In the genomic region with DNA sequence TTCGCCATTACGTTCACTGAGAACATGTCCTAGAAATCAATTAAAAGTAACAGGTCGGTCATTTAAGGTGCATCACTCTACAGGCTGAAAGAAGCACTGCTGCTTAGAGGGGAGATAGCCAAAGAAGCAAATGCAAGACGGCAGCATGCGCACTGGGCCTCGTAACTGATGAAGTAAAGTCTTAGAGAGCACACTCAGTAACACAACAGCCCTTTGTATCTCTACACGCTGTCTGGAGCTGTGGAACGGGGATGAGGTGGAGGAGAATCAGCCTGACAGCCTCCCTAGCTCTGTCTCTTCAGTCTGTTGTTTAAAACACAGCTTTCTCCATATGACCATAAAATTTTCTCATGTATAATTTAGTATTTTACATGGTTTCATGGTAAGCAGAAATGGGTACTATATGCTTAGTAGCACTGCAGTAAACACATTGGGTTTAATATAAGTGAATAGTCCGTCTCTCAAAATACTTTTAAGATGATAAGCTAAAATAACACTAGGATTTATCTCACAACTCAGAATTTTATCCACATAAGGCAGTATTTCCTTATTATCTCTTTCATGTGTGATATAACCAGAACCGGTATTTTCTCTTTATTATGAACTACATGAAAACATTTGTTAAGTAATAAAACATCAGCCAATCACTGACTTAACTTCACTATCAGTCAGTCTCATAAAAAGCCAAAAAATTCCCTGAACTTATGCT, we compare ENCODE assay signal across 33 mouse cellular contexts. TPM values are rescaled to one million over a fixed set of nuclear protein-coding genes. Genes with fewer than 3 reads are reported as not detected.
DNase-seq lines count a peak whose midpoint lies in the region; ATAC-seq and TF ChIP-seq lines count a peak whose summit lies in the region.
"Had no signal": no experiment of that assay in that cellular context is flagged by ENCODE, and none has a peak within 500 bp of the region (broad histone marks: within the 10 kb centered on the region; RNA-seq: fewer than 3 reads in every experiment).

No protein-coding gene starts in this region.

- H3K4me2 ChIP-seq in hindbrain, postnatal 0 days (ENCODE audit: low read depth, low read length), result no peak overlapping the region
- no peak overlapping the region for H3K4me2 ChIP-seq in hindbrain, embryonic 16.5 days (ENCODE audit: low read length)
- H3K4me2 ChIP-seq in midbrain, embryonic 12.5 days (replicated peaks), result peak overlapping the region; percentile 37
- peak overlapping the region; percentile 30 for H3K4me2 ChIP-seq in midbrain, postnatal 0 days (ENCODE audit: low read depth, low read length, poor library complexity, severe bottlenecking)
- H3K4me2 ChIP-seq: embryonic facial prominence, embryonic 13.5 days; heart, embryonic 15.5 days; kidney, embryonic 15.5 days; limb, embryonic 13.5 days; liver, embryonic 12.5 days; neural tube, embryonic 12.5 days had no signal

- H3K9ac ChIP-seq in hindbrain, postnatal 0 days (replicated peaks; ENCODE audit: low read length), result no peak overlapping the region
- H3K9ac ChIP-seq in hindbrain, embryonic 16.5 days (ENCODE audit: low read depth, low read length), result no peak overlapping the region
- H3K9ac ChIP-seq in midbrain, embryonic 12.5 days (replicated peaks), result 0 out of 2 replicates have a peak overlapping the region, but pooled peaks have one; percentile 35
- H3K9ac ChIP-seq in midbrain, postnatal 0 days (replicated peaks; ENCODE audit: low read length, poor library complexity, severe bottlenecking), result no peak overlapping the region
- H3K9ac ChIP-seq: embryonic facial prominence, embryonic 13.5 days; forebrain, postnatal 0 days; heart, embryonic 15.5 days; kidney, embryonic 15.5 days; limb, embryonic 13.5 days; liver, embryonic 12.5 days; liver, postnatal 0 days; neural tube, embryonic 12.5 days had no signal

- WGBS in hindbrain, postnatal 0 days, result 61% methylated on average over 10 of the region's 10 CpGs
- WGBS in hindbrain, embryonic 16.5 days, result 62% methylated on average over 10 of the region's 10 CpGs
- WGBS in midbrain, embryonic 12.5 days, result 62% methylated on average over 10 of the region's 10 CpGs
- 46% methylated on average over 10 of the region's 10 CpGs for WGBS in midbrain, postnatal 0 days
- WGBS in lung, adult 2 months, result 85% methylated on average over 10 of the region's 10 CpGs

- no peak for TF ChIP-seq POLR2A in lung, adult 2 months (IDR thresholded peaks at IDR 0.05; ENCODE audit: borderline replicate concordance, extremely low read depth, low read depth, low read length)

- H3K9me3 ChIP-seq in hindbrain, postnatal 0 days (ENCODE audit: low read length), result no peaks in the 10 kb centered on the region
- H3K9me3 ChIP-seq in hindbrain, embryonic 16.5 days (ENCODE audit: control insufficient read depth, low read length), result peaks cover 2% of the 10 kb centered on the region; the same call in 1 of the 2 replicates
- H3K9me3 ChIP-seq in midbrain, embryonic 12.5 days, result no peaks in the 10 kb centered on the region
- H3K9me3 ChIP-seq in midbrain, postnatal 0 days (ENCODE audit: low read length), result no peaks in the 10 kb centered on the region
- H3K9me3 ChIP-seq: embryonic facial prominence, embryonic 13.5 days; forebrain, embryonic 10.5 days; heart, embryonic 10.5 days; heart, embryonic 15.5 days; kidney, embryonic 15.5 days; liver, embryonic 12.5 days; neural tube, embryonic 12.5 days had no signal

- peak; percentile 6; the same call in 1 of the 2 replicates for TF ChIP-seq CTCF in hindbrain, postnatal 0 days (IDR thresholded peaks at IDR 0.05; ENCODE audit: low read depth)
- no peak for TF ChIP-seq CTCF in midbrain, postnatal 0 days (IDR thresholded peaks at IDR 0.05)
- TF ChIP-seq CTCF in lung, adult 2 months (IDR thresholded peaks at IDR 0.05; ENCODE audit: insufficient read depth, low read length), result no peak

- peak; percentile 19 for DNase-seq in embryo, embryonic 10.5 days (ENCODE audit: low spot score)
- no peak for DNase-seq in embryo, embryonic 9.5 days (ENCODE audit: extremely low spot score)
- no peak for DNase-seq in hindbrain, postnatal 0 days (ENCODE audit: low spot score)
- no peak for DNase-seq in midbrain, postnatal 0 days (ENCODE audit: low spot score)
- no peak for DNase-seq in lung, adult 2 months
- no peak for DNase-seq in adrenal gland, postnatal 25 days
- DNase-seq: adrenal gland, adult 8-10 months; cerebellum, adult 11 months; cerebellum, adult 9-10 months; cerebellum, postnatal 36 days; embryo, embryonic 11 days; forebrain, postnatal 0 days; gastrocnemius, postnatal 14 days; heart, postnatal 36 days; kidney, postnatal 25 days; liver, postnatal 0 days; lung, postnatal 10 days; right cerebral cortex, postnatal 25 days; thymus, adult 18-20 months; thymus, postnatal 25 days had no signal

- H3K27ac ChIP-seq in hindbrain, postnatal 0 days, result no peak overlapping the region
- no peak overlapping the region for H3K27ac ChIP-seq in hindbrain, embryonic 16.5 days (ENCODE audit: low read depth, low read length)
- peak overlapping the region; percentile 64; the same call in 1 of the 2 replicates for H3K27ac ChIP-seq in midbrain, embryonic 12.5 days (replicated peaks)
- H3K27ac ChIP-seq in midbrain, postnatal 0 days (ENCODE audit: low read depth, low read length), result no peak overlapping the region; the same call in 1 of the 2 replicates
- H3K27ac ChIP-seq: embryonic facial prominence, embryonic 13.5 days; forebrain, embryonic 10.5 days; heart, embryonic 10.5 days; heart, embryonic 15.5 days; kidney, embryonic 15.5 days; limb, embryonic 13.5 days; liver, embryonic 12.5 days; macrophage; neural tube, embryonic 12.5 days had no signal

- ATAC-seq in hindbrain, postnatal 0 days, result no peak
- ATAC-seq in hindbrain, embryonic 16.5 days, result no peak
- peak; percentile 74; the same call in 1 of the 2 replicates for ATAC-seq in midbrain, embryonic 12.5 days (ENCODE audit: low FRiP score, low read depth)
- ATAC-seq in midbrain, postnatal 0 days (ENCODE audit: low FRiP score), result peak; percentile 51; the same call in 1 of the 2 replicates
- ATAC-seq: forebrain, postnatal 0 days; intestine, postnatal 0 days; liver, embryonic 12.5 days; liver, postnatal 0 days had no signal

- H3K4me1 ChIP-seq in hindbrain, postnatal 0 days (ENCODE audit: insufficient read depth, low read length), result no peaks in the 10 kb centered on the region
- H3K4me1 ChIP-seq in hindbrain, embryonic 16.5 days (ENCODE audit: control insufficient read depth, insufficient read depth, low read depth, low read length), result peaks cover 4% of the 10 kb centered on the region; the same call in 1 of the 2 replicates
- H3K4me1 ChIP-seq in midbrain, embryonic 12.5 days, result peaks cover 13% of the 10 kb centered on the region
- H3K4me1 ChIP-seq in midbrain, postnatal 0 days (ENCODE audit: insufficient read depth, low read length), result peaks cover 3% of the 10 kb centered on the region
- no peaks in the 10 kb centered on the region for H3K4me1 ChIP-seq in lung, adult 2 months (ENCODE audit: control insufficient read depth, insufficient read depth, low read length)
- H3K4me1 ChIP-seq: kidney, embryonic 15.5 days; neural tube, embryonic 12.5 days had no signal

- H3K36me3 ChIP-seq in hindbrain, postnatal 0 days (ENCODE audit: insufficient read depth, low read length), result no peaks in the 10 kb centered on the region
- H3K36me3 ChIP-seq in hindbrain, embryonic 16.5 days (ENCODE audit: control insufficient read depth, insufficient read depth, low read length), result no peaks in the 10 kb centered on the region
- H3K36me3 ChIP-seq in midbrain, embryonic 12.5 days, result 0 out of 2 replicates have a peak, but pooled peaks cover 5% of the 10 kb centered on the region
- H3K36me3 ChIP-seq in midbrain, postnatal 0 days (ENCODE audit: insufficient read depth, low read length), result no peaks in the 10 kb centered on the region
- H3K36me3 ChIP-seq: forebrain, embryonic 10.5 days; heart, embryonic 15.5 days; liver, embryonic 12.5 days; neural tube, embryonic 12.5 days had no signal

- no peak overlapping the region for H3K4me3 ChIP-seq in hindbrain, postnatal 0 days (ENCODE audit: low read length)
- no peak overlapping the region for H3K4me3 ChIP-seq in hindbrain, embryonic 16.5 days (ENCODE audit: low read length)
- H3K4me3 ChIP-seq in midbrain, embryonic 12.5 days, result 0 out of 2 replicates have a peak overlapping the region, but pooled peaks have one; percentile 9
- H3K4me3 ChIP-seq in midbrain, postnatal 0 days (ENCODE audit: low read depth, low read length), result peak overlapping the region; percentile 8; the same call in 1 of the 2 replicates
- H3K4me3 ChIP-seq in lung, adult 2 months (replicated peaks; ENCODE audit: extremely low read depth, low read depth, low read length), result no peak overlapping the region
- H3K4me3 ChIP-seq: embryonic facial prominence, embryonic 13.5 days; forebrain, embryonic 10.5 days; heart, embryonic 10.5 days; heart, embryonic 15.5 days; kidney, embryonic 15.5 days; limb, embryonic 13.5 days; liver, embryonic 12.5 days; neural tube, embryonic 12.5 days had no signal

- H3K27me3 ChIP-seq in hindbrain, postnatal 0 days (ENCODE audit: insufficient read depth, low read length), result no peaks in the 10 kb centered on the region
- H3K27me3 ChIP-seq in hindbrain, embryonic 16.5 days (replicated peaks; ENCODE audit: control insufficient read depth, insufficient read depth, low read length), result no peaks in the 10 kb centered on the region
- H3K27me3 ChIP-seq in midbrain, embryonic 12.5 days, result no peaks in the 10 kb centered on the region
- H3K27me3 ChIP-seq in midbrain, postnatal 0 days (ENCODE audit: insufficient read depth, low read length), result no peaks in the 10 kb centered on the region
- H3K27me3 ChIP-seq: CH12.LX; embryonic facial prominence, embryonic 13.5 days; heart, embryonic 15.5 days; kidney, embryonic 15.5 days; limb, embryonic 13.5 days; liver, embryonic 12.5 days; neural tube, embryonic 12.5 days had no signal

RNA-seq across cellular contexts. Expression of gene Fbxl17, which starts 52.7 kb away (rescaled TPM):
- total RNA-seq in hindbrain, postnatal 0 days (2014; rRNA removed), result 22.3 and 27.6 TPM in 2 replicates
- polyA plus RNA-seq in hindbrain, postnatal 0 days (2015; fragmentation: Nextera tagmentation; extraction: Ambion mirVana), result 10.0 and 13.1 TPM in 2 replicates
- 9.5 and 10.5 TPM in 2 replicates for polyA plus RNA-seq in hindbrain, embryonic 16.5 days (2015; fragmentation: Nextera tagmentation; extraction: Ambion mirVana)
- polyA plus RNA-seq in midbrain, embryonic 12.5 days (2016; fragmentation: Nextera tagmentation; extraction: Ambion mirVana), result 27.0 and 37.1 TPM in 2 replicates
- 39.2 and 46.0 TPM in 2 replicates for total RNA-seq in midbrain, postnatal 0 days (2014; rRNA removed)
- 16.3 and 16.6 TPM in 2 replicates for polyA plus RNA-seq in midbrain, postnatal 0 days (2015; fragmentation: Nextera tagmentation; extraction: Ambion mirVana)
- 7.5 and 7.9 TPM in 2 replicates for polyA plus RNA-seq in lung, adult 2 months (2012; rRNA removed)
- total RNA-seq in adrenal gland, postnatal 25 days (2021), result 30.6 and 42.4 TPM in 2 replicates

Comparison
In these comparisons a context has a peak if more than half of its experiments do, and no peak if none do; other contexts are left out.
1. ATAC-seq: peak in midbrain, embryonic 12.5 days (single experiment) and midbrain, postnatal 0 days (single experiment); none in hindbrain, postnatal 0 days (single experiment) and hindbrain, embryonic 16.5 days (single experiment).
2. H3K4me2 ChIP-seq: peak in midbrain, embryonic 12.5 days (single experiment) and midbrain, postnatal 0 days (single experiment); none in hindbrain, postnatal 0 days (single experiment) and hindbrain, embryonic 16.5 days (single experiment).
3. H3K4me3 ChIP-seq: peak in midbrain, embryonic 12.5 days (single experiment) and midbrain, postnatal 0 days (single experiment); none in hindbrain, postnatal 0 days (single experiment), hindbrain, embryonic 16.5 days (single experiment) and lung, adult 2 months (single experiment).